Mouse (Mus musculus) MEL (cell line): Measurements from ENCODE around the gene Mpv17l2. TPM values are rescaled to one million over a fixed set of nuclear protein-coding genes. Genes with fewer than 3 reads are reported as not detected.
A peak's percentile ranks its signal among the peaks of the same experiment; 100 is the strongest.

Source experiments
- DNase-seq: peaks from one replicate; pipeline ENCODE4 v3.0.0; 2011; ENCODE audit warnings: low read depth, low spot score
- H3K27ac ChIP-seq: 2 replicates; pipeline ENCODE4 v1.5.1; 2012; ENCODE audit warnings: low read depth, mild to moderate bottlenecking, control low read depth, low read length, moderate library complexity; ENCODE audit not compliant: control insufficient read depth
- H3K27me3 ChIP-seq, 2 experiments: fragments of 150-350 bp in 1 of 2; sonication (generic) in 1 of 2; 2 replicates each; pipeline ENCODE4 v1.6.1; 2012; ENCODE audit warnings: low read length in 2 of 2, mild to moderate bottlenecking in 2 of 2, improper control_type of control experiment in 1 of 2, moderate library complexity in 1 of 2; ENCODE audit not compliant: insufficient read depth in 2 of 2, control insufficient read depth in 1 of 2
- H3K36me3 ChIP-seq, 2 experiments: 2 replicates each; pipeline ENCODE4 v1.6.1; 2012 to 2014; ENCODE audit warnings: low read length in 2 of 2, improper control_type of control experiment in 1 of 2, inconsistent platforms in 1 of 2, mild to moderate bottlenecking in 1 of 2; ENCODE audit not compliant: insufficient read depth in 2 of 2, control insufficient read depth in 1 of 2
- H3K4me1 ChIP-seq, 2 experiments: fragments of 150-350 bp in 1 of 2; sonication (generic) in 1 of 2; 2 replicates each; pipeline ENCODE4 v1.6.1; 2012; ENCODE audit warnings: low read length in 2 of 2, improper control_type of control experiment in 1 of 2, mild to moderate bottlenecking in 1 of 2; ENCODE audit not compliant: insufficient read depth in 2 of 2, control insufficient read depth in 1 of 2
- H3K4me3 ChIP-seq, 2 experiments: fragments of 150-350 bp in 1 of 2; sonication (generic) in 1 of 2; 2 replicates each; pipeline ENCODE4 v1.5.1; 2012; ENCODE audit warnings: low read depth in 2 of 2, low read length in 2 of 2, mild to moderate bottlenecking in 2 of 2, moderate library complexity in 2 of 2, control low read depth in 1 of 2, improper control_type of control experiment in 1 of 2; ENCODE audit not compliant: control insufficient read depth in 1 of 2, insufficient read depth in 1 of 2
- H3K79me2 ChIP-seq: 2 replicates; pipeline ENCODE4 v1.6.1; 2012; ENCODE audit warnings: mild to moderate bottlenecking, low read length, moderate library complexity; ENCODE audit not compliant: control insufficient read depth, poor library complexity, insufficient read depth
- H3K9ac ChIP-seq: 2 replicates; pipeline ENCODE4 v1.6.1; 2012; ENCODE audit warnings: low read depth, mild to moderate bottlenecking, control low read depth, low read length, moderate library complexity; ENCODE audit not compliant: control insufficient read depth, poor library complexity, severe bottlenecking
- H3K9me3 ChIP-seq: fragments of 150-350 bp; sonication (generic); replicated peaks from 2 replicates; pipeline ENCODE4 v1.6.1; 2012; ENCODE audit warnings: mild to moderate bottlenecking, low read length, improper control_type of control experiment, moderate library complexity; ENCODE audit not compliant: insufficient read depth
- CHD2 ChIP-seq: IDR thresholded peaks from 2 replicates; pipeline ENCODE4 v1.6.1; 2011; ENCODE audit warnings: low read length, improper control_type of control experiment
- CTCF ChIP-seq, 3 experiments: IDR thresholded peaks in 2 of 3; conservative IDR thresholded peaks in 1 of 3; 2 replicates each; pipeline ENCODE4 v1.5.1; 2011 to 2012; ENCODE audit warnings: low read length in 3 of 3, low read depth in 2 of 3, mild to moderate bottlenecking in 2 of 3, improper control_type of control experiment in 1 of 3, inconsistent platforms in 1 of 3, mixed read lengths in 1 of 3, moderate library complexity in 1 of 3; ENCODE audit not compliant: control insufficient read depth in 1 of 3, insufficient read depth in 1 of 3, poor library complexity in 1 of 3, severe bottlenecking in 1 of 3
- E2F4 ChIP-seq: IDR thresholded peaks from 2 replicates; pipeline ENCODE4 v1.6.1; 2011; ENCODE audit warnings: low read depth, low read length, improper control_type of control experiment, borderline replicate concordance
- EP300 ChIP-seq, 2 experiments: IDR thresholded peaks; 2 replicates each; pipeline ENCODE4 v1.6.1; 2011; ENCODE audit warnings: improper control_type of control experiment in 2 of 2, low read length in 2 of 2, low read depth in 1 of 2, mild to moderate bottlenecking in 1 of 2
- ETS1 ChIP-seq: IDR thresholded peaks from 2 replicates; pipeline ENCODE4 v1.6.1; 2012; ENCODE audit warnings: low read depth, mild to moderate bottlenecking, inconsistent platforms, low read length, improper control_type of control experiment, moderate library complexity
- GATA1 ChIP-seq: IDR thresholded peaks from 2 replicates; pipeline ENCODE4 v1.6.1; 2011; ENCODE audit warnings: low read depth, low read length, improper control_type of control experiment
- MAFK ChIP-seq: IDR thresholded peaks from 2 replicates; pipeline ENCODE4 v1.6.1; 2011; ENCODE audit warnings: low read depth, mild to moderate bottlenecking, low read length, improper control_type of control experiment, borderline replicate concordance
- MAX ChIP-seq: IDR thresholded peaks from 2 replicates; pipeline ENCODE4 v1.6.1; 2011; ENCODE audit warnings: low read length, improper control_type of control experiment
- MAZ ChIP-seq: IDR thresholded peaks from 2 replicates; pipeline ENCODE4 v1.6.1; 2012; ENCODE audit warnings: low read depth, mild to moderate bottlenecking, inconsistent platforms, low read length, improper control_type of control experiment
- MXI1 ChIP-seq: IDR thresholded peaks from 2 replicates; pipeline ENCODE4 v1.6.1; 2011; ENCODE audit warnings: mild to moderate bottlenecking, low read depth, low read length, improper control_type of control experiment
- NELFE ChIP-seq: IDR thresholded peaks from 2 replicates; pipeline ENCODE4 v1.6.1; 2011; ENCODE audit warnings: low read depth, low read length, improper control_type of control experiment
- POLR2A ChIP-seq, 2 experiments: IDR thresholded peaks; 2 replicates each; pipeline ENCODE4 v1.6.1; 2011 to 2012; ENCODE audit warnings: low read length in 2 of 2, mild to moderate bottlenecking in 2 of 2, control low read depth in 1 of 2, improper control_type of control experiment in 1 of 2, low read depth in 1 of 2, moderate library complexity in 1 of 2; ENCODE audit not compliant: control insufficient read depth in 1 of 2, insufficient read depth in 1 of 2, poor library complexity in 1 of 2
- POLR2AphosphoS2 ChIP-seq: IDR thresholded peaks from 2 replicates; pipeline ENCODE4 v1.6.1; 2011; ENCODE audit warnings: low read length, improper control_type of control experiment
- RAD21 ChIP-seq: IDR thresholded peaks from 2 replicates; pipeline ENCODE4 v1.6.1; 2011; ENCODE audit warnings: mild to moderate bottlenecking, low read depth, low read length, improper control_type of control experiment
- RCOR1 ChIP-seq: IDR thresholded peaks from 2 replicates; pipeline ENCODE4 v1.6.1; 2012; ENCODE audit warnings: low read depth, mild to moderate bottlenecking, inconsistent platforms, low read length, improper control_type of control experiment
- SIN3A ChIP-seq: IDR thresholded peaks from 2 replicates; pipeline ENCODE4 v1.6.1; 2012; ENCODE audit warnings: low read length, improper control_type of control experiment, inconsistent platforms
- TAL1 ChIP-seq: IDR thresholded peaks from 2 replicates; pipeline ENCODE4 v1.6.1; 2012; ENCODE audit warnings: mild to moderate bottlenecking, inconsistent platforms, low read length, moderate library complexity, mixed read lengths
- TBP ChIP-seq: IDR thresholded peaks from 2 replicates; pipeline ENCODE4 v1.8.0; 2011; ENCODE audit warnings: low read depth, low read length, improper control_type of control experiment
- TCF12 ChIP-seq: IDR thresholded peaks from 2 replicates; pipeline ENCODE4 v1.6.1; 2014; ENCODE audit warnings: low read depth, mild to moderate bottlenecking, inconsistent platforms, low read length, improper control_type of control experiment, moderate library complexity
- UBTF ChIP-seq: IDR thresholded peaks from 2 replicates; pipeline ENCODE4 v1.6.1; 2012; ENCODE audit warnings: low read depth, mild to moderate bottlenecking, inconsistent platforms, low read length, improper control_type of control experiment, moderate library complexity, borderline replicate concordance; ENCODE audit not compliant: insufficient read depth
- USF1 ChIP-seq: IDR thresholded peaks from 2 replicates; pipeline ENCODE4 v1.6.1; 2014; ENCODE audit warnings: low read depth, mild to moderate bottlenecking, inconsistent platforms, low read length, improper control_type of control experiment, moderate library complexity
- USF2 ChIP-seq, 2 experiments: IDR thresholded peaks; 2 replicates each; pipeline ENCODE4 v1.6.1; 2011 to 2012; ENCODE audit warnings: improper control_type of control experiment in 2 of 2, low read length in 2 of 2, borderline replicate concordance in 1 of 2, inconsistent platforms in 1 of 2, low read depth in 1 of 2, mild to moderate bottlenecking in 1 of 2; ENCODE audit not compliant: insufficient read depth in 1 of 2
- ZC3H11A ChIP-seq: IDR thresholded peaks from 2 replicates; pipeline ENCODE4 v1.6.1; 2012; ENCODE audit warnings: low read depth, mild to moderate bottlenecking, inconsistent platforms, low read length, improper control_type of control experiment
- ZMIZ1 ChIP-seq: IDR thresholded peaks from 2 replicates; pipeline ENCODE4 v1.6.1; 2012; ENCODE audit warnings: low read depth, mild to moderate bottlenecking, inconsistent platforms, low read length, improper control_type of control experiment, moderate library complexity
- ZNF384 ChIP-seq: IDR thresholded peaks from 2 replicates; pipeline ENCODE4 v1.6.1; 2012; ENCODE audit warnings: low read depth, mild to moderate bottlenecking, inconsistent platforms, low read length, improper control_type of control experiment
- polyA plus RNA-seq, 2 experiments: library from polyadenylated mRNA; stranded (reverse) in 1 of 2; unstranded in 1 of 2; fragments of >175 nt in 1 of 2; fragments of >200 nt in 1 of 2; gene quantifications; 2 replicates each; pipeline versions ENCODE4 v1.2.1 to v1.2.4; 2012; ENCODE audit warnings: low replicate concordance in 2 of 2, low read depth in 1 of 2; ENCODE audit not compliant: insufficient read length in 2 of 2, insufficient read depth in 1 of 2, missing spikeins in 1 of 2
- total RNA-seq: library from RNA; depleted of rRNA; stranded (reverse); fragments of 300-350 nt; gene quantifications from 2 replicates; pipeline ENCODE4 v1.2.3, GENCODE M21; 2012

The Mpv17l2 gene
- total and polyA plus RNA-seq, 3 experiments = 52.8 to 102 TPM; not detected in 1

DNA sequence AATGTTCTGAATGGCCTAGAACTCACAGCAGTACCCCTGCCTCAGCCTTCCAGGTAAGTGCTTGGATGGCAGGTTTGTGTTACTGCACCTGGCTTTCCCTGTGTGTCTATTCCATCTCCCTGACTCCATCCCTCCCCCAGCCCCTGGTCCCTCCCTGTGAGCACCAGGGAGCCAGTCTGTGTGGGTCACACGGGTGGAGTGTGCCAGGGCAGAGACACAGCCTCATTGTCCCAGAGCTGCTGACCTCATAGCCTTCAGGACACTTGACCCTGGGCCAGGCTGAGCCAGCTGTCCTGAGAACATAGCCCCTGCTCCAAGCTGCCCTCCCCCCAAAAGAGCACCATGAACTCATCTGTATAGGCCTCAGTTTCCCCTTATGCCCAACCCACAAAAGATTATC, 46.6 kb upstream of the Mpv17l2 start (continued):
- TF ChIP-seq E2F4 (no peak), NELFE (no peak), MAX (no peak)

DNA sequence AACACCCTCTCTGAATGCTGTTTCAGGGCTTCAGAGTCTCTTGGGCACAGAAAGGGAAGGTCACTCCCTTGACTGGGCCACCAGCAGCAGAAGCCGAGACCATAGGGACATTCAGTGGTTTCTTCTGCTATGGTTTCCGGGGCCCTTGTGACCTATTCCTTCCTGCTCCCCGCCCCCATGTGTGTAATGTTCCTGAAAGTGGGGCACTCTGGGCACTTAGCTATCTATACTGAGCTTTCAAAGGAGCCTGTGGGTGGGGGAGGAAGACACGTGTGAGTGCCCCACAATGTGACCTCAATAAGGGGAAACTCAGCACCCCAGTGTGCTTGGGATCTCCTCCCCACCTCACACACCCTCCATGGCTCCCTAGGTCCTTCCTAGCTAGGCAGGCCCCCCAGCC, 45.8 kb upstream of the Mpv17l2 start:
- TF ChIP-seq POLR2A (IDR thresholded peaks at IDR 0.05; ENCODE audit: control insufficient read depth in 1 of 2, insufficient read depth in 1 of 2, low read depth in 1 of 2, low read length in 2 of 2, poor library complexity in 1 of 2) (no peak), EP300 (IDR thresholded peaks at IDR 0.05; ENCODE audit: low read depth in 1 of 2, low read length in 2 of 2) (no peak)
- TF ChIP-seq, all 39 proteins: peak for 0
- Histone ChIP-seq H3K9ac (no peak overlapping the region), H3K27me3 (no peaks in the 10 kb centered on the region), H3K9me3 (no peaks in the 10 kb centered on the region), H3K79me2 (no peaks in the 10 kb centered on the region; the same call in 1 of the 2 replicates), H3K27ac (no peak overlapping the region), H3K36me3 (peaks cover 0 to 6% of the 10 kb centered on the region in 2 experiments; a peak in 1 of 4 replicates), H3K4me3 (no peak overlapping the region), H3K4me1 (peaks cover 0 to 16% of the 10 kb centered on the region in 2 experiments; a peak in 3 of 4 replicates)
- DNase-seq = no peak

DNA sequence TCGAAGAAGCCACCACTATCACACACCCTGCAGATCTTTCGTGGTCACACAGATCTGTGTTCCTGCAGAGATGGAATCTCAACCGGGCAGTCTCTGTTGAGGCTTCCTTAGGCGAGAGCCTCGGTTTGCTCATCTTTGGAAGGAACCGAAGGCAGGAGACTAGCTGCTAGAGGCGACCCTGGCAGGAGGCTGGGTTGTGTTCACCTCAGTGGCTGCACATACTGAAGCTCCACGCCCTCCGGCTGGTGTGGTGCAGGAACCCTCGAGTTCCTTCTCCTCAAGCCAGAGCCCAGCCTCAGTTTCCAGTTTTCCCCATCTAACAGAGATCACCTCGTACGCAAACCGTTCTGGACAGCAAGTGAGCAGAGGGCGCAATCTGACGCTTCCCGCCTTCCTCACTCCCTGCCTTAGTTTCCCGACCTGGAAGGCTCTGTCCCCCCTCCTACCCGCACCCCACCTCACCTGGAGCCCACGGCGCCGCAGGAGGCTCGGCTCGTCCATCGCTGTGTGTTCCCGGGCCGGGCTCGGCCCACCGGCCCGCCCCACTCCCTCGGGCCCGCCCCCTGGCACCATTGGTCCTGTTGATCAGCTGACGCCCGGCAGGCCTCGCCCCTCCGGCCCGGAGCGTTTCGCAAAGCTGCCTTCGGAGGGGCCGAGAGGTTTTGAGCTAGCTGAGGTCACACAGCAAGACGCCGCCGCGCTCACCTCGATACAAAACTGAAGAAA, 43.9 kb upstream of the Mpv17l2 start, which contains the start of gene Mast3:
TSS of gene Mast3 (minus strand) at position 574 of the 726 bp plus-strand sequence.
- peaks cover 0 to 16% of the 10 kb centered on the region in 2 experiments; a peak in 3 of 4 replicates for H3K4me1 ChIP-seq
- H3K27me3 ChIP-seq = no peaks in the 10 kb centered on the region
- H3K79me2 ChIP-seq = no peaks in the 10 kb centered on the region; the same call in 1 of the 2 replicates
- peak within 1 kb of the TSS; percentile 64 to 78 for H3K4me3 ChIP-seq
- no peaks in the 10 kb centered on the region for H3K9me3 ChIP-seq
- peaks cover 0 to 6% of the 10 kb centered on the region in 2 experiments; a peak in 1 of 4 replicates for H3K36me3 ChIP-seq
- no peak for TF ChIP-seq TAL1
- no peak for TF ChIP-seq ZNF384
- peak; percentile 4 to 49; a peak in 1 of 4 replicates for TF ChIP-seq POLR2A (IDR thresholded peaks at IDR 0.05; ENCODE audit: control insufficient read depth in 1 of 2, insufficient read depth in 1 of 2, low read depth in 1 of 2, low read length in 2 of 2, poor library complexity in 1 of 2)
- peak; percentile 55; the same call in 1 of the 2 replicates for TF ChIP-seq SIN3A
- peak; percentile 95 for TF ChIP-seq USF1
- no peak for TF ChIP-seq RAD21
- TF ChIP-seq POLR2AphosphoS2 = no peak
- no peak for TF ChIP-seq GATA1
- peak; percentile 41; the same call in 1 of the 2 replicates for TF ChIP-seq NELFE
- TF ChIP-seq TBP = no peak
- TF ChIP-seq TCF12 = peak; percentile 47
- 0 out of 2 replicates have a peak, but pooled peaks have one; percentile 32 for TF ChIP-seq ZMIZ1
- TF ChIP-seq MAFK = no peak
- no peak for TF ChIP-seq UBTF
- TF ChIP-seq RCOR1 = no peak
- TF ChIP-seq ETS1 = no peak
- no peak for TF ChIP-seq CHD2
- TF ChIP-seq ZC3H11A = no peak
- peak; percentile 43; the same call in 1 of the 2 replicates for TF ChIP-seq MAX
- peak; percentile 59; the same call in 1 of the 2 replicates for TF ChIP-seq MXI1
- TF ChIP-seq USF2 (IDR thresholded peaks at IDR 0.05; ENCODE audit: borderline replicate concordance in 1 of 2, insufficient read depth in 1 of 2, low read depth in 1 of 2, low read length in 2 of 2) = peak in 1 of 2 experiments; percentile 72; a peak in 1 of 4 replicates
- TF ChIP-seq CTCF (IDR thresholded peaks at IDR 0.05 in 2 of 3, conservative IDR thresholded peaks at IDR 0.05 in 1 of 3; ENCODE audit: control insufficient read depth in 1 of 3, insufficient read depth in 1 of 3, low read depth in 2 of 3, low read length in 3 of 3, poor library complexity in 1 of 3, severe bottlenecking in 1 of 3) = no peak
- no peak for TF ChIP-seq MAZ
- DNase-seq = peak; percentile 87
- peak within 1 kb of the TSS; percentile 50 for H3K9ac ChIP-seq
- H3K27ac ChIP-seq = peak within 1 kb of the TSS; percentile 52
